Mouse (Mus musculus) cerebellum, adult 2 months (tissue): ENCODE results near the gene Cavin3.

Experiments used
- CTCF ChIP-seq: fragments of 200-500 bp; IDR thresholded peaks from 2 replicates; pipeline ENCODE4 v1.5.1; 2011; ENCODE audit warnings: low read depth, mild to moderate bottlenecking, control low read depth, low read length, moderate library complexity, borderline replicate concordance; ENCODE audit not compliant: insufficient read depth
- POLR2A ChIP-seq: fragments of 200-500 bp; IDR thresholded peaks from 2 replicates; pipeline ENCODE4 v1.6.1; 2011; ENCODE audit warnings: low read length, control low read depth, borderline replicate concordance; ENCODE audit not compliant: insufficient read depth

- TF ChIP-seq CTCF: no peak
- no peak for TF ChIP-seq POLR2A
Observed at GRCm38 (mm10) chr7:105513845-105514291, 31.8 kb upstream of the Cavin3 start.
